Mouse (Mus musculus) small intestine, adult 2 months (tissue): ENCODE results near the gene Tor1b.

Experiments
- CTCF ChIP-seq: fragments of 200-500 bp; IDR thresholded peaks from 2 replicates; pipeline ENCODE4 v1.5.1; 2012; ENCODE audit warnings: low read depth, mild to moderate bottlenecking, control low read depth, inconsistent platforms, low read length, moderate library complexity, mixed read lengths; ENCODE audit not compliant: insufficient replicate concordance, insufficient read length; ENCODE audit errors: extremely low read depth
- POLR2A ChIP-seq: fragments of 200-500 bp; IDR thresholded peaks from 2 replicates; pipeline ENCODE4 v1.6.1; 2012; ENCODE audit warnings: low read depth, mild to moderate bottlenecking, control low read depth, inconsistent platforms, low read length, moderate library complexity

GRCm38 (mm10) chr2:30927151-30927781 is 25.5 kb upstream of the Tor1b start:
- no peak for TF ChIP-seq CTCF
- no peak for TF ChIP-seq POLR2A
